Mouse (Mus musculus) brain, embryonic 14.5 days (tissue): ENCODE measurements around the gene Iscu.

ENCODE experiments used
- CTCF ChIP-seq: fragments of 200-500 bp; IDR thresholded peaks from 2 replicates; pipeline ENCODE4 v1.5.1; 2012; ENCODE audit warnings: inconsistent platforms, mild to moderate bottlenecking, moderate library complexity, borderline replicate concordance; ENCODE audit not compliant: insufficient read depth, insufficient read length; ENCODE audit errors: extremely low read depth
- POLR2A ChIP-seq: fragments of 200-500 bp; IDR thresholded peaks from 2 replicates; pipeline ENCODE4 v1.6.1; 2012; ENCODE audit warnings: mild to moderate bottlenecking, inconsistent platforms, borderline replicate concordance; ENCODE audit not compliant: poor library complexity, insufficient read depth, insufficient read length, severe bottlenecking; ENCODE audit errors: extremely low read depth

DNA sequence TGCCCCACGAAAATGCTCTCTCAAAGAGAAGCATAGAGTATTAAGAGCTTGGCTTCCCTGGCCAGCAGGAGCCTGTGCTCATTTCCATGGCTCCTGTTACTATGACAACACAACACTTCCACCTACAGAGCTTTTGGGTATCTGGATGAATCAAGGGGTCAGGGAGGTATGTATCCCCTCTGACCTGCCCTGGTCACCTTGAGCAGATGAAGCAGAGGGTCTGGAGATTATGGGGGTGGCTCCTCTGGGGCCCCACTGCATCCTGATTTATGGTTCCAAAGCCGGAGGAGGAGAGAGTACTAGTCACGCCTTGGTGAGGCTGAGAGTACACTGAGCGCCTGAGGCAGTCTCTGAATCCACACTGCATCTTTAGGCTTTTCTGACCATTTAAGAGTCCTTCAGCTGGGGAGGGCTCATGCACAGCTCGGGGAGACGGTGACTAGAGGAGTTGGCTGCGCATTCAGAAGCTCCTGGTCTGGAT lies 41.9 kb upstream of the Iscu start:
- TF ChIP-seq CTCF (no peak), POLR2A (no peak)
